Mouse (Mus musculus): ENCODE data around the gene Itprid1.

Itprid1 gene

DNA sequence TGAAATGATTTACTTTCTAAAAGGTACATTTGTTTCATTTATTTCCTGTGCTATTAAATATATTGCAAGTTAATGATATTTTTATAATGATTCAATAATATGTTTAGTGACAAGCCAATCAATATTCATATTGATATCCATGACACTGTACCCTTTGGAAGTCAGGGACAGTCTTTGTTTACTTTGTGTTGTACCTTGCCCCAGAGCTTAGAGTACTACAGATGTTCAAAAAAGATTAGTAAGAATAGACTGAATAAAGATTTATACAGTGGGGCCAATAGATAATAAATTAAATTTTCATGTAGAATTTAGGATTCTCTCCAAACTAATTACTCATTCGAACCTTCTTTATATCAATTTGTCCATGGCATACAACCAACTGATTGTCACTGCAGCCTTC lies 50.9 kb downstream of the Itprid1 start:
- DNase-seq (ENCODE audit: low spot score), result no peak

DNA sequence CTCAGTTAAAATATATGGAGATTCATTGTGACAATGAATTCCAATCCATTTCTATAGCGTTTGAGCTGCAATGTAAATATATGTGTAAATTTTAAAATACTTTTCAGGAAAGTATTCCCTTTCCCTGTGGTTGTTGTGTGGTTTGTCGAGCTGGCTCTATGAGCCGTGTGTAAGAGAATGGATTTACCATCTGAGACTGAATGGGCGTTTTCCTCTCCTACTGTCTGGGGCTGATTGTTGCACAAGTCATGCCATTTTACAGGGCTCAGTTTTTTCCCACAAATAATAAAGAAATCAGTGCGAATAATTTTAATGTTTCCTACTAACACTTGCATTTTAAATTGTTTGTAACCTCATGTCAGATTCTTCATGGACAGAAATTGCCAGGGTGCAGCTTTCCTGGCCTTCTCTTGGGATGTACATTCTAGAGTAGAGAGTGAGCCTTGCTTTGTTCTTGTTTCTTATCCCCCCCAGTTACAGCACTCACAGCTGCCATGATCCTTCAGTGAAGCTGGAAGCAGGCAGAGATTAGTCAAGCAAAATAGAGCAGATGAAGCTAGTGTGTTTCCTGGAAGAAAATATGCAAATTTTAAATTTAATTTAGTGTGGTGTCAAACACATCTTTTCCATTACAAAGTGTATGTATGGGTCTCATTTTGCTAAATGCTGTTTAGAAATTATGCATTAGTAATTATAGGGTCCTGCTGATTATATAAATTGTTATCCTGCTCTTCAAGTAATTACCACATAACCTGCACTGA lies 65.1 kb downstream of the Itprid1 start:
- DNase-seq (ENCODE audit: low spot score), result no peak

DNA sequence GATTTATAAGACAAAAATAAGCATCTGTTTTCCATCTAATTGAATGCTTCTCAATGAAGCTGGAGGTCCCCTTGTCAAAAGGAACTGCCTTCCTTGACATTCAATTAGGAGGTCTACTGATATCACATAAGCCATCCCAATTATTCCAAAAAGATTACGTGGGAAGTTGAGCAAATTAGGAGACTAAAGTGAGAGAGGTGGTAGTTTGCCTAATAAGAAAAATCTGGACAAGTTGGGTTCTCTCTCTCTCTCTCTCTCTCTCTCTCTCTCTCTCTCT lies 65.6 kb downstream of the Itprid1 start:
- no peak for DNase-seq (ENCODE audit: low spot score)

DNA sequence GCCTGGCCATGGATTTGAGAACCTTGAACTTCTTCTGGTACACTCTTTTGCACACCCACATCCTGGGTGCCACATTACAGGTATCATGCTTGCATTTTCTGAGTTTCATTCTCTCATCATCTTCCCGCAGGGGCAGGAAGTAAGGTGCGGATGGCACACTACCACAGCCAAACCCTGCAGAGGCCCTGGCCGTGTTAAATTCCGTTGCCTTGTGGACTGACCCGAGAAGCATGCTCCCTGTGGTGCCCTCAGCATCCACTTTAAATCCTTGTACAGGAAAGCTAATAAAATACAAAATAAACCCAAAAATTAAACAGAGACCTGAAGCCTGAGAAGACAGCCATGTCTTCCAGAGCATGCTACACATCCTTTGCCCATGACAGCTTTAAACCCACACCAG lies 82.5 kb downstream of the Itprid1 start:
- DNase-seq (ENCODE audit: low spot score), result no peak

DNA sequence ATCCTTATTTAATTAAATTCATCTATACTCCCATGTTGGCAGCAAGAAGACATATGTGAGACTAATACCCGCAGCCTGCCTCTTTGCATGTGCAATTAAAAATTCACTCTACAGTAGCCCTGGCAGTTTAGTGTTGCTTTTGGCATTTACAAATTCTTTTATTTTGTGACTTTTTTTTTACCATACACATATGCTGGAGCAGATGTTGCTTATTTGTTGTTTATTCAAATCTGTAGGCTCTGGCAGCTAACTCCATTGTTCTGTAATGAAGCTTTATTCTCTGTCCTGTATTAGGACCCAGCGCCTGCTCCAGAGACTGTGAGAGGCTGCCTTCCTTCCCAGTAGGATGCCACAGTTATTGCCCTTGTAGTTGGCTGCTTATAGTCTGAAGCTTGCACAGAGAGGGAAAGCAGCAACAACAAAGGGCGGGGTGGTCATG lies 83.6 kb downstream of the Itprid1 start:
- DNase-seq (ENCODE audit: low spot score), result no peak

DNA sequence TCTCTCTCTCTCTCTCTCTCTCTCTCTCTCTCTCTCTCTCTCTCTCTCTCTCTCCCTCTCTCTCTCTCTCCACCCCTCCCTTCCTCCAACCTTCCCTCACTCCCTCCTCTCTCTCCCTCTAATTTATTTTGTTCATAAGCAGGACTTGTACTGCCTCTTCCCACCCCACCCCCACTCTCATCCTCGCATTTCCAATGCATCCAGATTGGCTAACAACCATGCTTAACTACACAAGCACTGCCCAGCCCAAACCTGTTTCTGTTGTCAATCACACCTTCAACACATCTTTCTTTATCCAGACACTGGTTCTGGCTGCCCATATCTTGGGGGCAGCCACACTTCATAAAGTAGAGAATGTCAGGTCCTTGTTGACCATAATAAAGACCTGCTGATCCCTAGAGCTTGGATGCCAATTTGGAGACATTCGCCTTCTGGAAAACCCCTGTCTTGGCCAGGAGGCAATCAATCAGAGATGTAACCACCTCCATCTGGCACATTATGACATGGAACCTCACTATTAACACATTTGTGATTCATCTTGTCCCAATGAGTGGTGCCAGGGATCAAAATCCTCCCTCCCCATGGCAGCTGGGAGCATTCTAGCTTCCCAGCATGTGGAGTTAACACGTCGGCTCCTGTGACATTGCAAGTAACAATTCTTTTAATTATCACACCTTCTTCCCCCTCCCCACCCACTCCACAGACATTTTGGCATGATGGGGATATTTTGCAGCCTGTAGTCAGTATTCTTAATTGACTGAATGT lies 84.4 kb downstream of the Itprid1 start:
- DNase-seq (ENCODE audit: low spot score), result no peak

DNA sequence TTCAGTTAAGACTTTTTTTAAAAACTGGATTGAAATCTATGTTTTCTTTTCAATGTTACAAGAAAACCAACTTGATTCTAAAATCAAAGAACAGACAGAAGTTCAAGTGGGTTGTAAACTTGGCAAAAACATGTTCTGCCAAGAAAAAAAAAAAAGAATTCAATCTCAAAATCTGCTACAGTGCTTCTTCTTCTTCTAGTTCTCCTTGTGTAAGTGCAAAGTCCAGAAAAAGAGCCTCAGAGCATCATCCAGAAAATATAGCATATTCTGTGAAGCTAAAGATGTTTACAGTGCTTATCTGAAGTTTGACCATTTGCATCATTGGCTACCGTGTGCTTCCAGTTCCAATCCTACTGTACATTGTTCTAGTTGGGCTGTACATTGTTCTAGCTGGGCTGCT lies 108.0 kb downstream of the Itprid1 start:
- no peak for DNase-seq (ENCODE audit: low spot score)

DNA sequence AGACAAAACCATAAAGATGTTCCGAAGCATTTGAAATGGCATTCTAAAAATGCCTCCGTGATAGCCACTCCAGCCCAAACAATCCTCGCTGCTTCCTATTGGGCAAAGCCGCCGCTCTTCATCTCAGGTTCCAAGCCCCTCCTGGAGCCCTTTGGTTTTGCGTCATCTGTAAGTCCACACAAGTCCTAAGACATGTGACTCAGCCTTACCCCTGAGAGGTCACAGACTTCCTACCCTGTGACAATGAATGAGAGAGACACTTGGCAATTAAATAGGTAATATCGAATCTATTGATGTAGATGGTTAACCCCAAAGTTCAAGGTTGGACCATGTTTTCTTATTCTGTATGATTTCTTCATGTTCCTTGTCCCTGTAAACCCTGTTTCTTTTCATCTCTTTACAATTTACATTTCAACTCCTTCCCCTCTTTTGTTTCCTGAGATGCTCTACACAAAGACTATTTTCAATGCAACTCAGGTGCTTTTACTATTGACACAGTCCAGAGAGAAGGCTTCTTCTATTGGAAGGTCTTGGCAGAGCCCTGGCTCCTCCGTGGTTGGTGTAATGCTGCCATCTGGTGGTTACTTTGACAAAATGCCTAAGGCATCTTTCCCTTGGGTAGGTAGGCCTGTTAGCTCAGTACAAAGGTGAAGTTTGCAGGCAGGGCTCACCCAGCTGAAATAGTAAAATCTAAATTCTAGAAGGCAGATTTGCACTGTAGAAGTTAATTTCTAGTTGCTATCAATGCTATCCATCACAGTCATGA lies 113.8 kb downstream of the Itprid1 start:
- peak; percentile 35 for DNase-seq (ENCODE audit: low spot score)

DNA sequence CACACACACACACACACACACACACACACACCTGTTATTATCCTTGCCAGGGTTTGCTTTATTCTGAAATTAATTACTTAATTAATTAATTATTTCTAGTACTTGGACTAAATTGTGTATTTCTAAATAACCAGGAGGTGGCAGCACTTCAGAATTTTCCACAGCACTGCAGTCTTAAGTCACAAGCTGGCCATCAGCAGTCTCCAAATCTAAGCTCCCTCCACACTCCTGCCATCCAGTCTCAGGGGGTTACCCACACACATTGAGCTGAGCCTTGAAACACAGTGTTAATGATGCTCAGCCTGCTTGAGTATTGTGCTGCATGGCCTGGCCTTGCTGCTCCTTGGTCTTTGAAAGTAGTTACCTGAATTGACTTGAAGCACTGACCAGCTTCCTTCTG lies 136.3 kb downstream of the Itprid1 start:
- DNase-seq (ENCODE audit: low spot score), result no peak

DNA sequence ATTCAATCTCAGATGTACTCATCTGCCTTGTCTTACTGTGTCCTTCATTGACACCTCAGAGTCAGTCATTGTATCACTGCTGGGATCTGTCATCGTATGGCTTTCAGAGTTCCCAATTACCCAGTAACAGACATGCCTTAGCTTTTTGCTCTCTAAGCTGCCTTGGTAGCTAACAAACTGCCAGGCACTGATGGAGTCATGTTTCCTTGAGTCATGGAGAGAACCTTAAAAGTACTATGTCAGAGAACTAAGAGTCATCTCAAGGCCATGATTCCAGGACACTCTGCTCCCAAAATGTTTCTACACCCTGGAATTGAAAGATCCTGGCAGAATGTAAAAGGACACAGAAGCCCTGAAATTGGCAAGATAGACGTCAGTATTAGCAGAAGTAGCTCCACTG lies 143.1 kb downstream of the Itprid1 start:
- DNase-seq (ENCODE audit: low spot score), result no peak

DNA sequence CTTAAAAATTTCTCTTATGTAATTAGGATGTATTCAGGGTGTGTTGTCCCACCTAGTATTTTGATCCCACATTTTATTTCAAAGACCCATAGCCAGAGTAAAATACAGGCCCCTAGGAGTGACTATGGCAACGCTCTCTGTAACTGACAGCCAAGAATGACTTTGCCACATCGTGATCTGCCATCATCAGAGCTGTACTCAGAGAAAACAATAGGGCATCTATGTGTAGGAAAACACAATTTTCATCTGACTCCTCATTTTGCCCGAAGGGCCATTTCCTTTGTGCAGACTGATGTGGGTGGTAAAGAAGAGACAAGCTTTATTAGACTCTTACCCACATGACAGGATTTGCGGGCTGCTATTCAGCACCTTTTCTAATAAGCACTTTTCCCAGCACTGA lies 172.0 kb downstream of the Itprid1 start:
- no peak for DNase-seq (ENCODE audit: low spot score)

DNA sequence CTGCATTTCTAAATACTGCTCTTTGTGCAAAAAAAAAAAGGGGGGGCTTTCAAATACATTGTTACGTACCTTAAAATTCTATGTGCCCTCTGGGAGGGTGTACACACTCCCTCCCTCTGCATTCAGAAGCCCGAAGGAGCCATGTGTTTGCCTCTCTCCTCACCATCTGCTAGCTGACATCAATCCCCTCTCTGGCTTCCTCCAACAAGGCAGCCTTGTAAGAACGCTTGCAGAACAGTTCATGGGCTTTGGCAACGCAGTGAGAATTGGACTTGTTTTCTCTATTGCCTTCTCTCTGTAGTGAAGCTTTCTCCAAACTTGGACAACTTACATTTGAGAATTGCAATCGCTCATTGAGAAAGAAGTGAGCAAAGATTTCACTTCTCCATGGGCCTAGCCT lies 175.7 kb downstream of the Itprid1 start:
- no peak for DNase-seq (ENCODE audit: low spot score)

DNA sequence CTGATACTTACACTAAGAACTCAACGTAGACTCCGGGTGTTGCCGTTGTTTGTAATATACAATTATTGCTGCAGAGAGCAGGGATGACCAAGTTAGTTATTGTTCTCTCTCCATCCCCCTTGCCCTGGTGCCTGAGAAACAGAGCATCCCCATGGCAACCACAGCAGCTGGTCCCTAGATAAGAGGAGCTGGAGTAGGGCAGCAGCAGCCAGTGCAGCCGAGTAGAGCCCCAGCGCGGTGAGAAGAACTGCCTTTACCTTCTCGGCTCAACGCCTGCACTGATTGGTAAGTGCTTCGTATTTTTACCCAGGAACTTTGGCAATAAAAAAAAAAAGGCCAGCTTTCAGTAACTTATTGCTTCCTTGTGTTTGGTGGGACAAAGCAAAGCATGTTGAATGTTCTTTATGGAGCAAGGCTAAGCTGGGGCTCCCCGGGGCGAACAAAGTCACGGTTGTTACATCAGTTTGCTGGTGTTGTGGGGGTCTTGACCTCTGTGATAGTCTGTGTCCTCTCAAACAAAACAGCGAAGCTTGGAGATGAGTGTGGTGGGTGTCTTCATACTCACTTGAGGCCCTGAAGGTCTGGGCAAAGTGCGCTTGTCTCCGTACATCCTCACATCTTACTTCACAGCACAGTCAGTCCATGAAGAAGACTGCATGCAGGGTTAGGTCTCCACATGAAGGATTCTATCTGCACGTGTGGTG lies 180.7 kb downstream of the Itprid1 start, which contains the start of gene Ppp1r17:
TSS of gene Ppp1r17 (plus strand) at position 207 of the 704 bp plus-strand sequence.
- DNase-seq (ENCODE audit: low spot score), result no peak

DNA sequence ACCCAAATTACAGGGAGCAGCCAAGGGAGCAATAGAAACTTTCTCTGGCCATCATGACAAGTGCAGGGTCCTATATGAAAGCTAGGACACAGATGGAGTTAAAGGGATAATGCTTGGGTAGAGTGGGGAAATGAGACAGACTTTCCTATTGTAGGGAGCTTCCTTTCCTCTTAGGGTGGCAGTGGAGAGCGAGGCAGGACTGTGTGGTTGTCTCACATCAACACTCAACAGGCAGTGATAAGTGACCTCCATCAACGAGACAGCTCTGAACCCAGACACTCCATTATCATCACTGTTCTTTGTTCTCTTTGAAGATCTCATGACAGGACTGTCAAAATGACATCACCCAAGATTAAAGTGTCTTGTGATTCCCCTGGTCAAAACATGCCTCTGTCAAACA lies 182.9 kb downstream of the Itprid1 start:
- DNase-seq (ENCODE audit: low spot score), result no peak

DNA sequence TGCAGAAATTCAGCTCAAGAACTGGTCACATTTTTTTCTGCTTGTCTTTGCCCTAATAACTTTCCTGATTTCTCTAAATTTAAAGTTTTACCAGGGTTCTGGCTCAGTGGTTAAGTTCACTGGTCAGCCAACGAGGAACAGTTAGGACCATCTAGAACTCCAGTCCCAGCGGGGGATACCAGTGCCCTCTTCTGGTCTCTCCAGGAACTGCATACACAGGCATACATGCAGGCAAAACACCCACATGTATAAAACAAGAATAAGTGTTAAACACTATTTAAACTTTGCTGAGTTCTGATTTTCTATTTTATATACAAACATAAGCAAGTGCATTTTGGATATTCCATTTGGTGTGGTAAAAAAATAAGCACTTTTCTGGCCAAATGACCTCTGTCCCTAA lies 188.8 kb downstream of the Itprid1 start:
- DNase-seq (ENCODE audit: low spot score), result no peak

DNA sequence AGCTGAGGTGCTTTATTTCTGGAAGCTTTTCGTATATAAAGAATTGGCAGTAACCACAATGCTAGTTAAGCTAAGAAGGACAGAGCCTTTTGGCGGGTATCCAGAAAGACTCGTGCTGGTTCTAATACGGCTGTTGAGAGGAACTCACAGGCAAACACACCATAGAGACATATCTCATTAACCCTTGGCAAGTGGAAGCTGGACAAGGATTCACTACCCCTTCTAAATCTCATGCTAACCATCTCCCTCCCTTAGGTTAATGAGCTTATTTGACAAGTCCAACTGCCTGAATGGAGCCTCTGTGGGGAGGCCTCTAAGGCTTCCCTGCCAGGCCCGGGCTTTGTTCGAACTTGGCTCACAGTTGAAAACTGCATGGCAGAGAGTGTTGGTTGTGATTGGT lies 190.6 kb downstream of the Itprid1 start:
- DNase-seq (ENCODE audit: low spot score), result no peak

DNA sequence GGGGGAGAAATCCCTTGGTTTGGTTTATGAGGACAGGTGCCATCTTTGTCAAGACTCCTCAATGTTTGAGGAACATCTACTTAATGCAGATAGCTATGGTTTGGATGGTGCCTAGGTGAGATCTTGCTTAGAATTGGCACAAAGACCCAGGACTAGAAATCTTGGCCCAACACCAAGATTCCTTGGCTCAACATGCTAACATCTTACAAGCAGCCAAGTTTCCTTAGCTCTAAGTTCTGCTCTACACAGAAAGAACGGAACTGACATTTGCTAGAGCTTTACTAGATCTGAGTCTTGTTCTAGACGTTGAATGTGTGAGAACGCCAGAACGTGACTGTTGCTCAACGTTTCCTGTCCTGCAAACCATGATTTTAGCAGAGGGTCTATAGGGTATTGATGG lies 191.3 kb downstream of the Itprid1 start:
- no peak for DNase-seq (ENCODE audit: low spot score)
